Mouse (Mus musculus): ENCODE data around the gene Pla2g12b.
"Not testable (repeated sequence)": the region's sequence is repeated elsewhere in the genome, so short reads cannot be mapped to it uniquely, and the experiment has no call there.

DNA sequence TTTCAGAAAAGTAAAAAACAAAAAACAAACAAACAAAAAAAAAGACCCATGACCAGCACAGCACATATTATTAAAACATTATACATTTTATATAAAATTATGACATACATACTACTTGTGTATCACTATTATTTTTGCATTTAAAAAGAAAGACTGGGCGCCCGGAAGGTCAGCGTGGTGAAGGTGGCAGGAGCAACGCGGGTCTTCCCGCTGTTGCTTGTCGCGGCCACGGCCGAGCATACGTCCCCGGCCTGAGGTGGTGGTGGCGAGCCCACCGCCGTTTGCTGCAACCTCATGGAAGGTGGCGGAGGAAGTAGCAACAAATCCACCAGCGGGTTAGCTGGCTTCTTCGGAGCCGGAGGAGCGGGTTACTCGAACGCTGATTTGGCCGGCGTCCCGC, 8.0 kb upstream of the Pla2g12b start, which contains the start of gene Gm10273:
- not testable (repeated sequence) for TF ChIP-seq TCF12 (IDR thresholded peaks at IDR 0.05; ENCODE audit: insufficient read depth, poor library complexity, severe bottlenecking); USF1 (IDR thresholded peaks at IDR 0.05; ENCODE audit: low read depth); POLR2A (IDR thresholded peaks at IDR 0.05; ENCODE audit: insufficient read length, low read depth); TCF3 (IDR thresholded peaks at IDR 0.05; ENCODE audit: insufficient read length, low read depth); POLR2AphosphoS2 (IDR thresholded peaks at IDR 0.05; ENCODE audit: insufficient read length, low read depth); MAX (IDR thresholded peaks at IDR 0.05; ENCODE audit: low read depth); MYOD1 (IDR thresholded peaks at IDR 0.05; ENCODE audit: control insufficient read depth in 1 of 3, insufficient read length in 2 of 3, low read depth in 2 of 3)
